Mouse (Mus musculus) MEL (cell line): Measurements from ENCODE around the gene Cyp2c23. TPM values are rescaled to one million over a fixed set of nuclear protein-coding genes. Genes with fewer than 3 reads are reported as not detected.

Experiments
- DNase-seq: peaks from one replicate; pipeline ENCODE4 v3.0.0; 2011; ENCODE audit warnings: low read depth, low spot score
- H3K27ac ChIP-seq: 2 replicates; pipeline ENCODE4 v1.5.1; 2012; ENCODE audit warnings: low read depth, mild to moderate bottlenecking, control low read depth, low read length, moderate library complexity; ENCODE audit not compliant: control insufficient read depth
- H3K27me3 ChIP-seq, 2 experiments: fragments of 150-350 bp in 1 of 2; sonication (generic) in 1 of 2; 2 replicates each; pipeline ENCODE4 v1.6.1; 2012; ENCODE audit warnings: low read length in 2 of 2, mild to moderate bottlenecking in 2 of 2, improper control_type of control experiment in 1 of 2, moderate library complexity in 1 of 2; ENCODE audit not compliant: insufficient read depth in 2 of 2, control insufficient read depth in 1 of 2
- H3K36me3 ChIP-seq, 2 experiments: 2 replicates each; pipeline ENCODE4 v1.6.1; 2012 to 2014; ENCODE audit warnings: low read length in 2 of 2, improper control_type of control experiment in 1 of 2, inconsistent platforms in 1 of 2, mild to moderate bottlenecking in 1 of 2; ENCODE audit not compliant: insufficient read depth in 2 of 2, control insufficient read depth in 1 of 2
- H3K4me1 ChIP-seq, 2 experiments: fragments of 150-350 bp in 1 of 2; sonication (generic) in 1 of 2; 2 replicates each; pipeline ENCODE4 v1.6.1; 2012; ENCODE audit warnings: low read length in 2 of 2, improper control_type of control experiment in 1 of 2, mild to moderate bottlenecking in 1 of 2; ENCODE audit not compliant: insufficient read depth in 2 of 2, control insufficient read depth in 1 of 2
- H3K4me3 ChIP-seq, 2 experiments: fragments of 150-350 bp in 1 of 2; sonication (generic) in 1 of 2; 2 replicates each; pipeline ENCODE4 v1.5.1; 2012; ENCODE audit warnings: low read depth in 2 of 2, low read length in 2 of 2, mild to moderate bottlenecking in 2 of 2, moderate library complexity in 2 of 2, control low read depth in 1 of 2, improper control_type of control experiment in 1 of 2; ENCODE audit not compliant: control insufficient read depth in 1 of 2, insufficient read depth in 1 of 2
- H3K79me2 ChIP-seq: 2 replicates; pipeline ENCODE4 v1.6.1; 2012; ENCODE audit warnings: mild to moderate bottlenecking, low read length, moderate library complexity; ENCODE audit not compliant: control insufficient read depth, poor library complexity, insufficient read depth
- H3K9ac ChIP-seq: 2 replicates; pipeline ENCODE4 v1.6.1; 2012; ENCODE audit warnings: low read depth, mild to moderate bottlenecking, control low read depth, low read length, moderate library complexity; ENCODE audit not compliant: control insufficient read depth, poor library complexity, severe bottlenecking
- H3K9me3 ChIP-seq: fragments of 150-350 bp; sonication (generic); replicated peaks from 2 replicates; pipeline ENCODE4 v1.6.1; 2012; ENCODE audit warnings: mild to moderate bottlenecking, low read length, improper control_type of control experiment, moderate library complexity; ENCODE audit not compliant: insufficient read depth
- BHLHE40 ChIP-seq: IDR thresholded peaks from 2 replicates; pipeline ENCODE4 v1.6.1; 2012; ENCODE audit warnings: low read depth, mild to moderate bottlenecking, inconsistent platforms, low read length, improper control_type of control experiment, borderline replicate concordance
- CHD1 ChIP-seq: IDR thresholded peaks from 2 replicates; pipeline ENCODE4 v1.6.1; 2012; ENCODE audit warnings: low read depth, mild to moderate bottlenecking, inconsistent platforms, low read length, improper control_type of control experiment
- CHD2 ChIP-seq: IDR thresholded peaks from 2 replicates; pipeline ENCODE4 v1.6.1; 2011; ENCODE audit warnings: low read length, improper control_type of control experiment
- CTCF ChIP-seq, 3 experiments: IDR thresholded peaks in 2 of 3; conservative IDR thresholded peaks in 1 of 3; 2 replicates each; pipeline ENCODE4 v1.5.1; 2011 to 2012; ENCODE audit warnings: low read length in 3 of 3, low read depth in 2 of 3, mild to moderate bottlenecking in 2 of 3, improper control_type of control experiment in 1 of 3, inconsistent platforms in 1 of 3, mixed read lengths in 1 of 3, moderate library complexity in 1 of 3; ENCODE audit not compliant: control insufficient read depth in 1 of 3, insufficient read depth in 1 of 3, poor library complexity in 1 of 3, severe bottlenecking in 1 of 3
- E2F4 ChIP-seq: IDR thresholded peaks from 2 replicates; pipeline ENCODE4 v1.6.1; 2011; ENCODE audit warnings: low read depth, low read length, improper control_type of control experiment, borderline replicate concordance
- ELF1 ChIP-seq: IDR thresholded peaks from 2 replicates; pipeline ENCODE4 v1.6.1; 2014; ENCODE audit warnings: low read depth, mild to moderate bottlenecking, inconsistent platforms, low read length, improper control_type of control experiment, moderate library complexity
- ETS1 ChIP-seq: IDR thresholded peaks from 2 replicates; pipeline ENCODE4 v1.6.1; 2012; ENCODE audit warnings: low read depth, mild to moderate bottlenecking, inconsistent platforms, low read length, improper control_type of control experiment, moderate library complexity
- GATA1 ChIP-seq: IDR thresholded peaks from 2 replicates; pipeline ENCODE4 v1.6.1; 2011; ENCODE audit warnings: low read depth, low read length, improper control_type of control experiment
- HCFC1 ChIP-seq: IDR thresholded peaks from 2 replicates; pipeline ENCODE4 v1.6.1; 2012; ENCODE audit warnings: low read depth, mild to moderate bottlenecking, inconsistent platforms, low read length, improper control_type of control experiment, moderate library complexity
- KAT2A ChIP-seq: conservative IDR thresholded peaks from 2 replicates; pipeline ENCODE4 v1.6.1; 2012; ENCODE audit warnings: low read depth, low read length, improper control_type of control experiment, inconsistent platforms
- MAFK ChIP-seq: IDR thresholded peaks from 2 replicates; pipeline ENCODE4 v1.6.1; 2011; ENCODE audit warnings: low read depth, mild to moderate bottlenecking, low read length, improper control_type of control experiment, borderline replicate concordance
- MAX ChIP-seq: IDR thresholded peaks from 2 replicates; pipeline ENCODE4 v1.6.1; 2011; ENCODE audit warnings: low read length, improper control_type of control experiment
- MXI1 ChIP-seq: IDR thresholded peaks from 2 replicates; pipeline ENCODE4 v1.6.1; 2011; ENCODE audit warnings: mild to moderate bottlenecking, low read depth, low read length, improper control_type of control experiment
- MYB ChIP-seq: IDR thresholded peaks from 2 replicates; pipeline ENCODE4 v1.6.1; 2011; ENCODE audit warnings: mild to moderate bottlenecking, low read depth, low read length, improper control_type of control experiment
- NELFE ChIP-seq: IDR thresholded peaks from 2 replicates; pipeline ENCODE4 v1.6.1; 2011; ENCODE audit warnings: low read depth, low read length, improper control_type of control experiment
- POLR2AphosphoS2 ChIP-seq: IDR thresholded peaks from 2 replicates; pipeline ENCODE4 v1.6.1; 2011; ENCODE audit warnings: low read length, improper control_type of control experiment
- POLR2AphosphoS5 ChIP-seq: IDR thresholded peaks from 2 replicates; pipeline ENCODE4 v1.6.1; 2012; ENCODE audit warnings: low read depth, borderline replicate concordance, mild to moderate bottlenecking, inconsistent platforms, low read length, moderate library complexity, mixed read lengths
- RCOR1 ChIP-seq: IDR thresholded peaks from 2 replicates; pipeline ENCODE4 v1.6.1; 2012; ENCODE audit warnings: low read depth, mild to moderate bottlenecking, inconsistent platforms, low read length, improper control_type of control experiment
- SIN3A ChIP-seq: IDR thresholded peaks from 2 replicates; pipeline ENCODE4 v1.6.1; 2012; ENCODE audit warnings: low read length, improper control_type of control experiment, inconsistent platforms
- SMC3 ChIP-seq: IDR thresholded peaks from 2 replicates; pipeline ENCODE4 v1.6.1; 2011; ENCODE audit warnings: low read depth, low read length, improper control_type of control experiment
- TAL1 ChIP-seq: IDR thresholded peaks from 2 replicates; pipeline ENCODE4 v1.6.1; 2012; ENCODE audit warnings: mild to moderate bottlenecking, inconsistent platforms, low read length, moderate library complexity, mixed read lengths
- USF1 ChIP-seq: IDR thresholded peaks from 2 replicates; pipeline ENCODE4 v1.6.1; 2014; ENCODE audit warnings: low read depth, mild to moderate bottlenecking, inconsistent platforms, low read length, improper control_type of control experiment, moderate library complexity
- USF2 ChIP-seq, 2 experiments: IDR thresholded peaks; 2 replicates each; pipeline ENCODE4 v1.6.1; 2011 to 2012; ENCODE audit warnings: improper control_type of control experiment in 2 of 2, low read length in 2 of 2, borderline replicate concordance in 1 of 2, inconsistent platforms in 1 of 2, low read depth in 1 of 2, mild to moderate bottlenecking in 1 of 2; ENCODE audit not compliant: insufficient read depth in 1 of 2
- ZKSCAN1 ChIP-seq: IDR thresholded peaks from 2 replicates; pipeline ENCODE4 v1.6.1; 2012; ENCODE audit warnings: low read depth, mild to moderate bottlenecking, inconsistent platforms, low read length, improper control_type of control experiment, moderate library complexity
- polyA plus RNA-seq, 2 experiments: library from polyadenylated mRNA; stranded (reverse) in 1 of 2; unstranded in 1 of 2; fragments of >175 nt in 1 of 2; fragments of >200 nt in 1 of 2; gene quantifications; 2 replicates each; pipeline versions ENCODE4 v1.2.1 to v1.2.4; 2012; ENCODE audit warnings: low replicate concordance in 2 of 2, low read depth in 1 of 2; ENCODE audit not compliant: insufficient read length in 2 of 2, insufficient read depth in 1 of 2, missing spikeins in 1 of 2
- total RNA-seq: library from RNA; depleted of rRNA; stranded (reverse); fragments of 300-350 nt; gene quantifications from 2 replicates; pipeline ENCODE4 v1.2.3, GENCODE M21; 2012

Gene Cyp2c23
- total and polyA plus RNA-seq, 3 experiments = not detected

- DNase-seq = no peak
- peaks cover 8 to 12% of the 10 kb centered on the region in 2 experiments; a peak in 2 of 4 replicates for H3K4me1 ChIP-seq
- no peak overlapping the region for H3K4me3 ChIP-seq
- H3K27ac ChIP-seq = no peak overlapping the region
- no peak for TF ChIP-seq HCFC1
- no peak for TF ChIP-seq MAFK
- no peak for TF ChIP-seq POLR2AphosphoS5
- no peak for TF ChIP-seq RCOR1
- no peak for TF ChIP-seq MAX
- TF ChIP-seq SIN3A = no peak
- TF ChIP-seq ZKSCAN1 = no peak
- no peak for TF ChIP-seq ELF1
- no peak for TF ChIP-seq KAT2A
- TF ChIP-seq NELFE = no peak
- TF ChIP-seq POLR2AphosphoS2 = no peak
- no peak overlapping the region for H3K9ac ChIP-seq
- H3K36me3 ChIP-seq = peaks cover 22 to 64% of the 10 kb centered on the region in 2 experiments
- peaks cover 15% of the 10 kb centered on the region for H3K79me2 ChIP-seq
- no peaks in the 10 kb centered on the region for H3K9me3 ChIP-seq
- no peaks in the 10 kb centered on the region for H3K27me3 ChIP-seq
Measured at GRCm38 (mm10) chr19:44063773-44064172, 34.8 kb upstream of the Cyp2c23 start.

DNA sequence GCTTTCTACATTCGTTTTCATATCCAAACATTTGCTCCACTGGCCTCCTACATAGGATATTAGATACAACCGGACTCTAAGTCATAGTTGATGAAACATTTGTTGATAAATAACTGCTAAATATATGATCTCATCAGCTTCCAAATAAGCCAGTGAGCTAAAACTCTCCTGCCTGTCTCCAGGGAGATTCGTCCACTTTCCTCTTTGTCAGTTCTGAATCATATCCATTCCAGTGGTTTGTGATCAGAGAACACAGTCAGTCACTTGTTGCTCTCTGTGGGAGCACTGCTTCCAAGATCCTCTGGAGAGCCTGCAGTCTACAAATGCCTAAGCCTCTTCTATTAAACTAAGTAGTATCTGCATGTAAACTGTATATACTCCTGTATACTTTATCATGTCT is 31.2 kb upstream of the Cyp2c23 start:
- Histone ChIP-seq H3K9me3 (no peaks in the 10 kb centered on the region), H3K36me3 (peaks cover 5 to 56% of the 10 kb centered on the region in 2 experiments; a peak in 3 of 4 replicates), H3K79me2 (no peaks in the 10 kb centered on the region; the same call in 1 of the 2 replicates), H3K27ac (no peak overlapping the region), H3K4me3 (no peak overlapping the region), H3K27me3 (no peaks in the 10 kb centered on the region), H3K9ac (no peak overlapping the region), H3K4me1 (no peaks in the 10 kb centered on the region)
- 0 out of 4 replicates have a peak, but pooled peaks of 1 of the 2 experiments have one; percentile 8 for TF ChIP-seq USF2 (IDR thresholded peaks at IDR 0.05; ENCODE audit: borderline replicate concordance in 1 of 2, insufficient read depth in 1 of 2, low read depth in 1 of 2, low read length in 2 of 2)
- no peak for TF ChIP-seq KAT2A
- DNase-seq = no peak

DNA sequence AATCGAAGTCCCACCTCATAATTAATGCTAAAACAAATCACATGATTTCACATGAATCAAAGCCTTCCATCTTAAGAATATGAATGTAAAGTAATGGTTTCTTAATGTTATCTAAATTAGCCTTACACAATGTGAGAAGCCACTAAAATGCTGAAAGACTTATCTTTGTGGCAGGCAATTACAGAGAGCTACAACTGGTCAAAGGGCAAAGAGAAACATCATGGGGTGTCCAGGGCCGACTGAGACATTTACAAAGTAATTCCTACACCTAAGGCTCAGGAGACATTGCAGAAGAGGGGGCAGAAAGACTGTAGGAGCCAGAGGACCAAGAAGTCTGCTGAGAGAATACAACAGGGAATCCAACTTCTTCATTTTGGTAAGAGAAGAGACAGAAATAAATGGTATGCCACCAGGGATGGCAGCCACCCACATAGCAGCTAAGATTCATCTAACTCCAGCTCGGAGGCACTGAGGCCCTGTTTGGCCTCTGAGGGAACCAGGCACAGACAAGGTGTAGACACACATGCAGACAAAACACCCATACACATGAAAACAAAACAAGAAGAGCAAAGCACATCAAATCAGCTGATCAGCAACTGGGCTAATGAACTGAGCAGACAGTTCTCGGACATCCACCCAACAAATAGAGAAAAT is 26.3 kb upstream of the Cyp2c23 start:
- H3K9ac ChIP-seq = no peak overlapping the region
- H3K4me1 ChIP-seq = peaks cover 4 to 7% of the 10 kb centered on the region in 2 experiments
- no peak overlapping the region for H3K27ac ChIP-seq
- H3K9me3 ChIP-seq = no peaks in the 10 kb centered on the region
- no peak overlapping the region for H3K4me3 ChIP-seq
- no peaks in the 10 kb centered on the region; the same call in 1 of the 2 replicates for H3K79me2 ChIP-seq
- no peaks in the 10 kb centered on the region for H3K27me3 ChIP-seq
- DNase-seq = no peak
- H3K36me3 ChIP-seq = peaks cover 12 to 40% of the 10 kb centered on the region in 2 experiments
- TF ChIP-seq TAL1 (no peak), MYB (no peak), CHD2 (no peak), GATA1 (no peak), MXI1 (no peak), NELFE (no peak), MAFK (no peak), ETS1 (no peak), ZKSCAN1 (no peak), POLR2AphosphoS5 (no peak), CTCF (IDR thresholded peaks at IDR 0.05 in 2 of 3, conservative IDR thresholded peaks at IDR 0.05 in 1 of 3; ENCODE audit: control insufficient read depth in 1 of 3, insufficient read depth in 1 of 3, low read depth in 2 of 3, low read length in 3 of 3, poor library complexity in 1 of 3, severe bottlenecking in 1 of 3) (no peak), KAT2A (no peak), SMC3 (no peak), BHLHE40 (no peak), CHD1 (no peak), USF1 (no peak), MAX (no peak), USF2 (IDR thresholded peaks at IDR 0.05; ENCODE audit: borderline replicate concordance in 1 of 2, insufficient read depth in 1 of 2, low read depth in 1 of 2, low read length in 2 of 2) (no peak), E2F4 (no peak)
